Mouse (Mus musculus): Measurements from ENCODE around the gene Vmn1r34.
"Not testable (repeated sequence)": the region's sequence is repeated elsewhere in the genome, so short reads cannot be mapped to it uniquely, and the experiment has no call there.

The Vmn1r34 gene

GRCm38 (mm10) chr6:66643779-66644178 lies at the start of gene Vmn1r34:
Gene Vmn1r34 (minus strand): TSS chr6:66643879.
- DNase-seq (ENCODE audit: low read depth, low spot score) = no peak

GRCm38 (mm10) chr6:66685806-66686205 lies 42.1 kb upstream of the Vmn1r34 start, which contains the start of gene Vmn1r35:
Gene Vmn1r35 (minus strand): TSS chr6:66685906.
- DNase-seq (ENCODE audit: low read depth, low spot score) = no peak

GRCm38 (mm10) chr6:66618182-66618581 lies 25.5 kb downstream of the Vmn1r34 start, which contains the start of gene Vmn1r33:
Gene Vmn1r33 (minus strand): TSS chr6:66618282.
- DNase-seq (ENCODE audit: low read depth, low spot score) = not testable (repeated sequence)

GRCm38 (mm10) chr6:66595804-66596203 lies 47.9 kb downstream of the Vmn1r34 start:
- no peak for DNase-seq (ENCODE audit: low read depth, low spot score)
